Mouse (Mus musculus): Measurements from ENCODE around the gene Eif1ad.
"Not testable (repeated sequence)": the region's sequence is repeated elsewhere in the genome, so short reads cannot be mapped to it uniquely, and the experiment has no call there.

The Eif1ad gene

DNA sequence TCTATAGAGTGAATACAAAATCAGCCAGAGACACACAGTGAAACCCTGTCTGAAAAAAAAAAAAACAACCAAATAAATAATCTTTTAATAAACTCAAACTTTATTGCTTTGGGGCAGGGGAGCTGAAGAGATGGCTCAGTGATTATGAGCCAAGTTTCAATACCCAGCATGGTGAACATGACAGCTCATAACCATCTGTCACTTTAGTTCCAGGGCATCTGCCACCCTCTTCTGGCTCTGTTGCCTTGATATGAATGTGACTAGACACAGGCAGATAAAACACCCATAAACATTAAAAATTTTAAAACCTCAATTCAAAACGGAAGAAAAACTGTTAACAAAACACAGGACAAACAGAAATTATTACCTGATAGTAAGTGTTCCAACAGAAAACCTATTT, 10.9 kb downstream of the Eif1ad start:
- DNase-seq (ENCODE audit: low spot score in 2 of 2): no peak

DNA sequence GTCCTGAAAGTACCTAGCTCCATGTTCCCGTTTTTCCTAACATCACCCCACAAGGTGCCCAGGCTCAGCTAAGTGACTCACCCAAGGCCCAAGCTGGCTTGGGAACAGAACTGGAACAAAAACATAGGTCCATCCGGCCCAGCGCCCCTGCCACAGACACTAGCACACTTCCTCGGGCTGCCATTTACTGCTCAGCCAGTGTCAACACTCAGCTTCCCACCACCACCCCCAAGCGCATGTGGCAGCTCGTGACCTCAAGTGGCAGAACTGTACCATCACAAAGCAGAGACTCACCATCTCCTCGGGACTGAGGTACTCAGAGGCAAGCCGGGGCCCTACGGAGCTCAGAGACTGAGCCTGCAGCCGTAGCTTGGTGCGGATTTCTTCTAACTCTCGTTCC, 16.8 kb downstream of the Eif1ad start:
- no peak for DNase-seq (ENCODE audit: low spot score in 2 of 2)

DNA sequence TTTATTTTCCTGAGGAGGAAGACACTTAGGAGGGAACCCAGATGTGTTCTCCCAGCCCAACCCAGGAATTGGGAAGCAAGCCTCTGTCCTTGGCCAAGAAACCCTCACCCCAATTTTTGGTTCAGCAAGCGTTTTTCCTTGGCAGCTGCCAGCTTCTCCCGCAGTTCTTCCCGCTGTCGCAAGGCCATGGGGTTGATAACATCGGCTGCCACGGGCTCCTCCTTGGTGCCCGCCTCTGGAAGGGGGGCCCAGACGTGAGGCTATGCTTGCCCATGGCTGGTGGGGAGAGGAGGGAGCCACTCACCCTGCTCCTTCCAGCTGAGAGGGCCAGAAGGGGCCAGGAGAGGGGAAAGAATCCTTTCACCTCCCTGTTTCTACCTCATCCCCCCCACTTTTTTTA, 18.2 kb downstream of the Eif1ad start:
- DNase-seq (ENCODE audit: low spot score in 2 of 2): no peak

DNA sequence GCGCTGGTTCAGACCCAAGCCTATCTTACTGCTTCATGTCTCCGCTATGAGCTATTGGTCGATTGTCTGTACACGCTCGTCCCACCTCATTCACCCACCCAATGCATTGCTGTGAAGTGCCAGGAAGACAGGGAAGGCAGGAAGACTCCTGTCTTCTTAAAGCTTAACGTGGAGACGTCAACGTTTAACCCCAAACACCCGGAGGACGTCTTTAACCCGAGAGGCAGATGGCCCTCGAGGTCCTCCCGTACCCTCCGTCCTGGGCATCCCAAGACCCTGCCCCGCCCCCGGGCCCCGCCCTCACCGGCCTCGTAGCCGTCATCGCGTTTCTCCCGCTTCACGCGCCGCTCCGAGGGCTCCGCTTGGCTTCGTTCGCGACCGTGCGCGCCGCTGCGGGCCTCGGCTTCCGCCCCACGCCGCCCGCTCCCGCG, 21.5 kb downstream of the Eif1ad start:
- DNase-seq (ENCODE audit: low spot score in 2 of 2): peak in 1 of 2 experiments; percentile 64

DNA sequence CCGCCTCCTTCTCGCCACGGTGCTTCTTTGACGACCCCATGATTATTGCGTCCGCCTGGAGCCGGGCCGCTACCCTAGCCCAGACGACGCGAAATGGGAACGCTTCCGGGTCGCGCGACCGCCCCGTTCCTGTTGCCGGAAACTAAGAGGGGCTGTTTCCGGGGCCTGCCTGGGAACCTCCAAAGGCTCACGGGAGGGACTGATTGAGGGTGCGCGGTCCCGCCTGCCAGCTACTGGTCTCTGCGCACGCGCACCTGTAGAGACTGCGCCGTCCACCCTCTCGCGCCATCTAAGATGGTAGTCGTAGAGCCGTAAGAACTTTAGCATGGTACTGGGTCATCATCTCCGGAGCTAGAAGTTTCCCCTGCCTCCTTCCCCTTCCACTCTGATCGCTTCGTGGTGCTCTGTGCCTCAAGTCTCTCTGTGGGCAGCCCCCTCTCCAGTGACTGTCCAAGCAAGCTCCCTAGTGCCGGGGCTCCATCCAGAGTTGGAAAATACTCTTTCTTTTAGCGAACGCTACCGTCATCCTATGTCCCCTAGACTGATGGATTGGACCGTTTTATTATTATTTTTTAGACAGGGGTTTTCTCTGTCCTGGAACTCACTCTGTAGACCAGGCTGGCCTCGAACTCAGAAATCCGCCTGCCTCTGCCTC, 22.2 kb downstream of the Eif1ad start, which contains the start of gene Sart1:
Gene Sart1, minus strand, starts transcription at position 116 of the 655 bp plus-strand sequence.
- peak; percentile 97 to 98 for DNase-seq (ENCODE audit: low spot score in 2 of 2)

DNA sequence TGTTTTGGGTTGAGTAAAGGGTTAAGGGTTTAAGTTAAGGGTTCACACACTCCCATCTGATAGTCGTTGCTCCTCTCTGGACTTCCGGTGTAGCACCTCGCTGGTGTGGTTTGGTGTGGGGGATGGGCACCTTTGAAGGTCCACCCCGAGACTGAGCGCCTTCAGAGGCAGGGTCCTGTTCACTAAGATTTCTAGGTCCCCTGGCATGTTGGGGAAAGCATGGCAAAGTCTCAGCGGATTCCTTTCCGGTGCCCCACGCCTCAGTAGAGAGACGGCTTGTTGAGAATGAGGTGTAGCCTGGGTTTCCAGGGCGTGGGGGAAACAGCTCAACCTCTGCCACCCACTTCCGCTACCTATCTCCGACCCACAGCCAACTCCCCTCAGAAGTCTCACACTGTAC, 23.1 kb downstream of the Eif1ad start:
- no peak for DNase-seq (ENCODE audit: low spot score in 2 of 2)

DNA sequence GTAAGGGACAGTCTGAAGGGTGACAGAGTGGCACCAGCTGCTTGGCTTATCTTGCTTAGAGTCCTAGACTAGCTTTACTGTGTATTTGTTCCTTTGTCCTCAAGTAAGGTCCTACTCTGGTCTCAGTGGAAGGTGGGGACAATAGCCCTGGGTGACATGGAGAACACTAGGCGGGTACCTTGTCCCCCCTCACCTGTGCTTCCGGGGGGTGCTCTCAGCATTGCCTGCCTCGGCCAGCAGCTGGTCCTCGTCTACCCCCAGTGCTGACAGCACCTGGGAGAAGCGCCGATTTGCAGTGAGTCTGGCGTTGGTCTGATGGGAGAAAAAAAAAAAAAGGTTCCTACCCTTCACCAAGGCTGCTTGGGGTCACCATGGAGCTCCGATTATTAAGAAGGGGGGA, 23.9 kb downstream of the Eif1ad start:
- DNase-seq (ENCODE audit: low spot score in 2 of 2): no peak

DNA sequence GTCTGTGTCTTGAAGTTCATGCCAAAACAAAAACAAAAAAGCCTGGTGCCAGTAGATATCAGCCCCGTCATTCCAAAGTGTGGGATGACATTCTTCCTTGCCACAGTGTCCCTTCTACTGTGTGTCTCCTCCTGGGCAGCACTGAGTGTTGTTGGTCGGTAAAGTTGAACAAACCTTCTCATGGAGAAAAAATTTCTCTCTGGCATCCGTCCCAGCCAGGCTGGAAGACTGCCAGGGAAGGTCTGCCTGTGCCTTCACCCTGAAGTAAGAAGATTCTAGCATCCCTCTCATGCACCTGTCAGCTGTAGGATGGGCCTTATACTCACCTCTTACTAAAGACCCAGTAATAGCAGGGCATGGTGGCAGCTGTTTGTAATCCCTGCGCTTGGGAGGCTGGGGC, 26.4 kb downstream of the Eif1ad start:
- no peak for DNase-seq (ENCODE audit: low spot score in 2 of 2)

DNA sequence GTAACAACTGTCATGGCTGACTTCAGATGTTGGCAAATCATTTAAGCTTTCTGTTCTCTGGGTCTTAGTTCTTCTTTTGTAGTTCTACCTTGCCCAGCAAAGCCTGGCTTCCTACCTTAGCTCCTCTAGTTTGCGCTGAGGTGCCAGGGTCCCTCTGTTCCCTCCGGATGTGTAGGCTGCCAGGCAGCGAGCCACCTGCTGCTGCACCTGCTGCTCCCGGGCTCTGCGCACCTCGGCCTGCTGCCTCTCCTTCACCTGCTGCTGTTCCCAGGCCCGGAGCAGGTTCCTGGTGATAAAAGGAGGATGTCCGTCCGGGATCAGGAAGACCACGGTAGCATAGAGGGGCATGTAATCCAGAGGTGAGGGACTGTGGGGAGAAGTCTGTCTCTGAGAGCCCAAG, 27.6 kb downstream of the Eif1ad start:
- no peak for DNase-seq (ENCODE audit: low spot score in 2 of 2)

DNA sequence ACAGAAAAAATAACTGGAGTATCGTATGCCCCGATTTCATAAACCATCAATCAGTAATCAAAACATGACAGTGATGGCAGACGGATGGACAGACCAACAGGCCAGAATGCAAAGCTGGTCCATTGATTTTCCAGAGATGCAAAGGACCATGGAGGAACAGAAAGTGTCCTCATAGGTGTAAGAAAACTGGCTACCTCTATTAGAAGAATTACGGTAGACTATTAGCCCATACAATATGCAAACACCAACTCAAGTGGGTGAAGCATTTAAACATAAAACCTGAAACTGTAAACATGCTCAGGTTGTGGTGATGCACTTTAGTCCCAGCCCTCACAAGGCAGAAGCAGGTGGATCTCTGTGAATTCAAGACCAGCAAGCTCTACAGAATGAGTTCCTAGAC, 28.8 kb downstream of the Eif1ad start:
- no peak for DNase-seq (ENCODE audit: low spot score in 2 of 2)

DNA sequence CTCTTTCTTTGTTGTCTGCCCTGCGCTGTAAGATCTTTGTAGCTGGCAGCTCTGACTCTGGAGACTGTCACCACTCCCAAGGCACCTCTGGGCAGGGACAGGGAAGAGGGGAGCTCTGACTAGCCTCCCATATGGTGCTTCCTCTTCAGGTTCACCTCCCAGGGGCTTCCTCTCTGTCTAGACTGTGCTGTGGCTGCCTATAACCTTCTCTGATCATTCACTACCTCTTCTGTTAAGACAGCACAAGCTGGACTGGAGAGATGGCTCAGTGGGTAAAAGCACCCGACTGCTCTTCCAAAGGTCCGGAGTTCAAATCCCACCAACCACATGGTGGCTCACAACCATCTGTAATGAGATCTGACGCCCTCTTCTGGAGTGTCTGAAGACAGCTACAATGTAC, 34.5 kb downstream of the Eif1ad start:
- DNase-seq (ENCODE audit: low spot score in 2 of 2): not testable (repeated sequence)

DNA sequence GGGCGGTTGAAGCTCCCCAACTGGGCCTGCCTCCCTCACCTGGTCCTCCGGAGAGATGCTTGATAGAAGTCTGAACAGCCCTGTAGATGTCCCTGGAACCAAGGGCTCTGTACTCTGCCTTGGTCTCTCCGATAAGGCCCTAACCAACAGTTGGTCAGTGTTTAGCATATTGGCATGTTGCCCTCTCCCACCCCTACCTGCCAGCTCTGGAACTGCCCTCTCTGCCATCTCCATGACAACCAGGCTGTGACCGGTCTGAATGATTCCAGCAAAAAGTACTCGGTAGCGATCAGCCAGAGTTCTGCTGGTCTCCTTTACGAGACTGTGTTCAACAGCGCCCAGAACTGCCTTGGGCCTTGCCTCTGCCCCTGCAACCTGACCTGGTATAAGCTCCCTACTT, 35.8 kb downstream of the Eif1ad start, which contains the start of gene Tsga10ip:
Gene Tsga10ip, minus strand, starts transcription at position 234 of the 400 bp plus-strand sequence.
- DNase-seq (ENCODE audit: low spot score in 2 of 2): no peak

DNA sequence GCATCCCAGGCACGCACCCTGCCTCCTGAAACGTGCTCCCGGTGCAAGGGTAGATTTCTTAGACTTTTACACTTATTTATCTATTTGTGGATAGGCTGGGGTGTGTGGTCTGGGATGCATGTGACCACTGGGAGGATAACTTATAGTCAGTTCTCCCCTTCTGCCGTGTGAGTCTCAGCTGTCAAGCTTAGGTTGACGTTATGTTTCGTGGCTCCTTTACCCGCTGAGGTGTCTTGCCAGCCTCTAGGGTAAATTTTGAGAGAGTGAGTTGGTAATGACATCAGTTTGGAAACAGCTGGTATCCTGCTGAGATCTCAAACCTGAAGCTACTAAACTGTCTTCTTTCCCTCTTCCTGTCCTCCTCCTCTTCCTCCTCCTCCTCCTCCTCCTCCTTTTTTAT, 39.4 kb downstream of the Eif1ad start:
- no peak for DNase-seq (ENCODE audit: low spot score in 2 of 2)

DNA sequence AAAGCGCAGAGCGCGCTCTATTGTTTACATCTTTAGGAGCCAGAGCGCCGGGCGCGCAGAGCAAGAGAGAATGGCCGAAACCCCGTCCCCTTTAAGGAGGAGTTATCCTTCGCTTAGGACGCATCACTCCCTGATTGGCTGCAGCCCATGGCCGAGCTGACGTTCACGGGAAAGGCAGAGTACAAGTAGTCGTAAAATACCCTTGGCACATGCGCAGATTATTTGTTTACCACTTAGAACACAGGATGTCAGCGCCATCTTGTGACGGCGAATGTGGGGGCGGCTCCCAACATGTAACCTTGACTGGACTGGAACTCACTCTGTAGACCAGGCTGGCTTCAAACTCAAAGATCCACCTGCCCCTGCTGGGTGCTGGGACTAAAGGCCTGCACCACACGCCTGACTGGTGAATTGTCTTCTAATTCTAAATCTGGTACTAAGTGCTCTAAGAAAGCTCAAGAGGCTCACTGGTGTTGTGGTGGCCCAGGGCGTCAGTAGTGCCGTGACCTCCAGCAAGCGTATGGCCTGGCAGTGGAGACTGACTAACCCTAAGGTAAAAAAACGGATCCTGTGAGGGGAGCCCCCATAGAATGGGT, 40.1 kb downstream of the Eif1ad start:
- not testable (repeated sequence) for DNase-seq (ENCODE audit: low spot score in 2 of 2)

DNA sequence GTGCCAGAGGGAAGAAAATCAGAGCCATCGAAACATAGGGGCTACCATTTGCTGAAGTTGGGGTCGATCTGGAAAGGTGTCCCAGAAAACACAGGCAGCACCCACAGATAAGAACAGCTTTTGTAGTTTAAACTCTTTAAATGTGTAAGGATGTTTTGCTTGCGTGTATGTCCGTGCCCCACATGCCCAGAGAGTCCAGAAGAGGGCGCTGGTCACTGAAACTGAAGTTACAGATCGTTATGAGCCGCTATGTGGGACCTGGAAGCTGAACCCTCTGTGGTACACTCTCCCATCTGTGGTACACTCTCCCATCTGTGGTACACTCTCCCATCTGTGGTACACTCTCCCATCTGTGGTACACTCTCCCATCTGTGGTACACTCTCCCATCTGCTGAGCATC, 40.6 kb downstream of the Eif1ad start:
- DNase-seq (ENCODE audit: low spot score in 2 of 2): no peak

DNA sequence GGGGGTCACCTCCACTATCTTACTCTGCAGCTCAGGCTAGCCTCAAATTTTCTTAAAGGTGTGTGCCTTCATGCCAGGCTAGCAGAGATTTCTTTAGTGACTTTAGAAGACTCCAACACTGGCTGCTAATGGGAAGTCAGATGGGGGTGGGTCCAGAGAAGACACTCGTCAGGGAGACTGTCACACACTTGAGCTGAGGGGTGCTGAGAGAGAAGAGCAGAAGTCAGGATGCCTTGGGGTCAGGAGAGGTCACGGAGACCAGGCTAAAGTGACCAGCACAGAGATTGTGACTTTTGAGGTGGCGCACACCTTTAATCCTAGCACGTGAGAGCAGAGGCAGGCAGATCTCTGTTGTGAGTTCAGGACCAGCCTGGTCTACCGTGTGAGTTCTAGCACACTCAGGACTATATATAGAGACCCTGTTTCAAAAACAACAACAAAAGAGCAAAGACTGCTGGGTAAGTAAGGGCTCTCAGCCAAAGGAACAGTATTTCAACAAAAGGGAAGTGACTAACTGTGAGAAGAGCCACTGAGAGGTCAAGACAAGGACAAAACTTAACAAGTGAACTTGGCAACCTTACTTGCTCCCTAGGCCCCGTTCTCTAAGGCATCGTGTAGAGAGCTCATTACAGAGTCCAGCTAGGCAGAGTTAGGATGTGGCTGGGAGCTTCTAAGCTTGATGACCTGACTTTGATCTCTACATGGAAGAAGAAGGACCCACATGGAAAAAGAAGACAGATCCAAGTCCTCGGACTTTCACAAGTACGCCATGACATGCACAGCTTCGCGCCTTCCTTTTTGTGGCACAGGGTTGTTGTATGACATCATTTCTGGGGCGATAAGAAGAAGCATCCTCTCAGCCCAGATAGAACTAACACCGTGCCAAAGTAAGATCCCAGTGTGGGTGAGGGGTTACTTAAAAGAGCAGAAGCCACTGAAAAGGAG, 41.8 kb downstream of the Eif1ad start:
- no peak for DNase-seq (ENCODE audit: low spot score in 2 of 2)

DNA sequence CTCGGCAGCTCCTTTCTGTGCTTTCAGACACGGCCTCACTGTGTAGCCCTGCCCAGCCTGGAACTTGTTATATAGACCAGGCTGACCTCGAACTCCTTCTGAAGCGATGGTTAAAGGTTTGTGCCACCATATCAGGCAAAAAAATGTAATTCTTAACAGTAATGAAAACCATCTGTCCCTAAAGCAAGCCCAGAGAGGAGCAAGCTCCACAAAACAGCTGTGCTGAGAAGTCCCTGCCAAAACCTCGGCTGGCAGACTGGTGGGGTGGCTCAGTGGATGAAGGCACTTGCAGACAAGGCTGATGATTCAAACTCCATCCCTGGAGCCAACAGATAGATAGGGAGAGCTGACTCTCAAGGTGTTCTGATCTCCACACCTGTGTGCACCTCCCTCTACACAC, 42.5 kb downstream of the Eif1ad start:
- no peak for DNase-seq (ENCODE audit: low spot score in 2 of 2)

DNA sequence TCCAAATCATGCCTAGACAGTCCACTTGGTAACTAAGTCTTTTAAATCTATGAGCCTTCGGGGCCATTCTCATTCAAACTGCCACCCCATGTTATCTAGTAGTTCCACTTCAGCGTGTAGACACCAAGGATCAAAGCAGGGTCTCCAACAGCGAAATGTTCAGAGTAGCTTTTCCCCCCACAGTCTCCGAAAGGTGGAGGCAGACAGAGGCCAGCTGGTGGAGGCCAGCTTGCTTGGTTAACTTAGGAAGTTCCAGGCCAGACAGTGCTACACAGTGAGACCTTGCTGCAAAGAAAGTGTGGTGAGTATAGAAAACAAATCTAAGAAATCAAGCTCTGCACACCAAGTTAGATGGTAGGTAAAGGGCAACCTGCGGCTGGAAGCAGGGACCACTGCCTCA, 44.1 kb downstream of the Eif1ad start:
- DNase-seq (ENCODE audit: low spot score in 2 of 2): no peak

DNA sequence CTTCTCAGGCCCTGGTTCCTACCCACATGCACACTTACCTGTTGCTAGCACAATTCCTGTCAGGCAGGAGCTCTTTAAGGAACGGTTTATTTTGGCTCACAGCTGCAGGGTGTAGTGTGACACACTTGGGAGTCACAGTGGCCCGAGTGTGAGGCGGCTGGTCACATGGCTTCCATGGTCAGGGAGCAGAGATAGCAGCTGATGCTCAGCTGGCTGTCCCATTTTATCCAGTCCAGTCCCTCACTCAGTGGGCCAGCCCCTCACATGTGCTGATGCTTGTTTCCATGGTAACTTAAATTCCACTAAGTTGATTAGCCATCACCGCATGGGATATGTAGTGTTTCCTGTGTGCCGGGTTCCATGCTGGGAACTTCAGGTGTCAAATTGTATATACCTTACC, 45.4 kb downstream of the Eif1ad start:
- no peak for DNase-seq (ENCODE audit: low spot score in 2 of 2)

DNA sequence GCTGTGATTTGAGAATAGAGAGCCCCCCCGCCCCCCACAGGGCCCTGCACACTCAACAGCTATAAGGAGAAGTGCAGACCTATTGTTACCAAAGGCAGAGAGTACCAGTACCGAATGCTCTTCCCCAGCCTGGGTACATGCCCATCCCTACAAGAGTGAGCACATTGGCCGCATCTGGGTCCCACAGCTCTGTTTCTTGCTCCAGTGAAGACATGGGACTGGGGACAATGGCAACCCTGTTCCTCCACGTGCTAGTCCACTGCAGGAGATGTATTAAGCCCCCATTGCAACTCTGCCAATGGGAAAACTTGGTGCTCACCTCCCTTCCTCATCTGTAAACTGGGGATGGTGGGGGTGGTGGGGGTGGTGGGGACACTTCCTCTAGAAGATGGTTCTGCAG, 47.3 kb downstream of the Eif1ad start:
- DNase-seq (ENCODE audit: low spot score in 2 of 2): no peak

DNA sequence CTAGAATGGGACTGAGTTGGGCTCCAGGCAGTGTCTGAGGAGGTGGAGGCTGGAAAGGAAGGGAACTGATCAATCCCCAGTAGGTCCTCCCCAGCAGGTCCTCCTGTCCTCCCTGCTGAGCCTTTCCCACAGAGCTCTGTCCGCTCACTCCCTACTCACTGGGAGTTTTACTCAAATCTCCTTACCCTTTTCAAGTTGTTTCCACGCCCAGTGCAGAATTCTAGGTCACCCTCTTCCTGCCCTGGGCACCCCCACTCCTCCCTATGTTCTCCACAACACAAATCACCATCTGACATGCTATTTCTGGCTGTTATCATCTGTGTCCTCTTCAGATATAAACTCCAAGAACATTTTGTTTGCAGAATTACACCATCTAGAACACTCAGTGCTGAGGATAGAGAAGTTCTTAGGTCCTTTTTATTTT, 48.0 kb downstream of the Eif1ad start:
- DNase-seq (ENCODE audit: low spot score in 2 of 2): no peak

DNA sequence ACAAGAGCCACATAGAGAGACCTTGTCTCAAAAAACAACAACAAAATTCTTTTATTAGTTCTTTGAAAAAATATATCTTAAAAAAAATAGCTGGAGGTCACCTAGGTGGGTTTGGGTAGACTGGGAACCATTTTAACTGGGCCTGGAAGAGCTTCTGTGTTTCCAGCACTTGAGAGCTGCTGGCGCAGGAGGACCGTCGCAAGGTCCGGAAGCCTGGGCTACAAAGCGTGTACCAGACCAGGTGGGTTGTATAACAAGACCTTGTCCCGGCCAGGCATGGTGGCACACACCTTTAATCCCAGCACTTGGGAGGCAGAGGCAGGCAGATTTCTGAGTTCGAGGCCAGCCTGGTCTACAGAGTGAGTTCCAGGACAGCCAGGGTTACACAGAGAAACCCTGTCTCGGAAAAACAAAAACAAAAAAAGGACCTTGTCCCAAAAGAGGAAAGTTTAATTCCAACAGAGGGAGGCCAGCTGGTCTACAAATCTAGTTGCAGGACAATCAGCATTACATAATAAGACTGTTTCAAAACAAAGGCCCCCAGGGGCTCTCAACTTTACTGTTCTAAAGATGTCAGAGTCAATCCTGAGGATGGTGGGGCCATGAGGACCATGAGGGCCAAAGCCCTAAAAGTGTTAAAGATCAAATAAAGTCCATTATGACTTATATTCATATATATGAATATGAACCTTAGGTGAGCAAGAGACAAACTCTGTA, 52.4 kb downstream of the Eif1ad start:
- DNase-seq (ENCODE audit: low spot score in 2 of 2): no peak

All from right cerebral cortex, postnatal 10 days (tissue).